Mouse (Mus musculus) liver, embryonic 12.5 days (tissue): ENCODE results near the gene Pde6g. TPM values are rescaled to one million over a fixed set of nuclear protein-coding genes. Genes with fewer than 3 reads are reported as not detected.

Experiments
- ATAC-seq: fragments of 200-750 bp; cut with Nextera tagmentation; 2 replicates; pipeline ENCODE4 v1.8.0; 2017; ENCODE audit warnings: moderate number of reproducible peaks, mild to moderate bottlenecking, moderate library complexity
- H3K27ac ChIP-seq: fragments of 300-500 bp; sonication (generic); 2 replicates; pipeline ENCODE4 v1.5.1; 2016; ENCODE audit warnings: mild to moderate bottlenecking
- H3K27me3 ChIP-seq: fragments of 300-500 bp; sonication (generic); replicated peaks from 2 replicates; pipeline ENCODE4 v1.6.1; 2016; ENCODE audit warnings: mild to moderate bottlenecking, moderate library complexity
- H3K36me3 ChIP-seq: fragments of 300-500 bp; sonication (generic); 2 replicates; pipeline ENCODE4 v1.6.1; 2016; ENCODE audit warnings: mild to moderate bottlenecking, moderate library complexity
- H3K4me1 ChIP-seq: fragments of 300-500 bp; sonication (generic); 2 replicates; pipeline ENCODE4 v1.6.1; 2016
- H3K4me2 ChIP-seq: fragments of 300-500 bp; sonication (generic); 2 replicates; pipeline ENCODE4 v1.6.1; 2016; ENCODE audit warnings: mild to moderate bottlenecking, moderate library complexity
- H3K4me3 ChIP-seq: fragments of 300-500 bp; sonication (generic); 2 replicates; pipeline ENCODE4 v1.5.1; 2016; ENCODE audit warnings: mild to moderate bottlenecking, moderate library complexity
- H3K9ac ChIP-seq: fragments of 300-500 bp; sonication (generic); 2 replicates; pipeline ENCODE4 v1.6.1; 2016; ENCODE audit warnings: mild to moderate bottlenecking, moderate library complexity
- H3K9me3 ChIP-seq: fragments of 300-500 bp; sonication (generic); replicated peaks from 2 replicates; pipeline ENCODE4 v1.6.1; 2016; ENCODE audit warnings: mild to moderate bottlenecking, moderate library complexity
- WGBS: fragments of 180-500 bp; shearing (Covaris S2); methylation state at CpG from one replicate; pipeline ENCODE4 v1.1.7; 2016; ENCODE audit not compliant: insufficient replicate concordance; 5-methylcytosine and 5-hydroxymethylcytosine counted together
- polyA plus RNA-seq: library from polyadenylated mRNA; unstranded; fragments of >200 nt; fragmentation: Nextera tagmentation; extraction: Ambion mirVana; gene quantifications from 2 replicates; pipeline ENCODE4 v1.2.1, GENCODE M21; 2016

Gene Pde6g
- polyA plus RNA-seq, 1 experiment from 2014 or later = 0.13 TPM

GRCm38 (mm10) chr11:120406445-120406844 is 46.9 kb downstream of the Pde6g start:
- Histone ChIP-seq H3K27ac (peak overlapping the region; percentile 68; the same call in 1 of the 2 replicates), H3K36me3 (peaks cover 100% of the 10 kb centered on the region), H3K9me3 (no peaks in the 10 kb centered on the region), H3K9ac (no peak overlapping the region), H3K27me3 (no peaks in the 10 kb centered on the region), H3K4me1 (peaks cover 40% of the 10 kb centered on the region), H3K4me3 (no peak overlapping the region), H3K4me2 (peak overlapping the region; percentile 32; the same call in 1 of the 2 replicates)
- ATAC-seq = no peak
- WGBS = 50% methylated on average over 1 of the region's 1 CpGs

GRCm38 (mm10) chr11:120405867-120406266 is 47.4 kb downstream of the Pde6g start:
- Histone ChIP-seq H3K4me2 (peak overlapping the region; percentile 32), H3K27ac (peak overlapping the region; percentile 68), H3K9ac (peak overlapping the region; percentile 17; the same call in 1 of the 2 replicates), H3K27me3 (no peaks in the 10 kb centered on the region), H3K4me3 (no peak overlapping the region), H3K4me1 (peaks cover 46% of the 10 kb centered on the region), H3K9me3 (no peaks in the 10 kb centered on the region), H3K36me3 (peaks cover 100% of the 10 kb centered on the region)
- peak; percentile 96 for ATAC-seq
- 14% methylated on average over 3 of the region's 3 CpGs for WGBS

- H3K36me3 ChIP-seq = peaks cover 100% of the 10 kb centered on the region
- no peak for ATAC-seq
- no peaks in the 10 kb centered on the region for H3K9me3 ChIP-seq
- peak overlapping the region; percentile 43; the same call in 1 of the 2 replicates for H3K27ac ChIP-seq
- H3K4me2 ChIP-seq = no peak overlapping the region
- peaks cover 55% of the 10 kb centered on the region for H3K4me1 ChIP-seq
- H3K9ac ChIP-seq = no peak overlapping the region
- 71% methylated on average over 1 of the region's 1 CpGs for WGBS
- no peaks in the 10 kb centered on the region for H3K27me3 ChIP-seq
- H3K4me3 ChIP-seq = no peak overlapping the region
Measured at GRCm38 (mm10) chr11:120404814-120405213, 48.5 kb downstream of the Pde6g start.

DNA sequence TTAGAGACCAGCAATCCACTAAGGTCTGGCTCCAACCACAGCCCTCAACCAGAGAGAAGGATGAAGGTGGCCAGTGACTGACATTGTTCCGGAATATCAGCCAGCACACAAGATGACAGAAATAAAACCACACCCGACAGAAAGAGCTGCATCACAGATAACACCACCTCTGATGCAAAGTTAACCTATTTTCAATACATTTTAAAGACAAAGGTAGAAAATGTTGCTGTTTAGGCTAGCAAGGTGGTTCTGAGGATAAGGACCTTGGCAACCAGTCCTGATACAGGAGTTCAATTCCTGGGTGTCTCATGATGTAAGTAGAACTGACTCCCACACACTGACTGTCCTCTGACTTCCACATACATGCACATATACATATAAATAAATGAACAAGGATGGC is 54.0 kb downstream of the Pde6g start:
- peak; percentile 76 for ATAC-seq
- WGBS = 31% methylated on average over 2 of the region's 2 CpGs
- H3K4me3 ChIP-seq = no peak overlapping the region
- peaks cover 33% of the 10 kb centered on the region for H3K4me1 ChIP-seq
- peak overlapping the region; percentile 28 for H3K4me2 ChIP-seq
- peak overlapping the region; percentile 65 for H3K27ac ChIP-seq
- no peaks in the 10 kb centered on the region for H3K27me3 ChIP-seq
- no peaks in the 10 kb centered on the region for H3K9me3 ChIP-seq
- peaks cover 96% of the 10 kb centered on the region for H3K36me3 ChIP-seq
- 0 out of 2 replicates have a peak overlapping the region, but pooled peaks have one; percentile 18 for H3K9ac ChIP-seq

Other genes starting within 250 kb of the Pde6g start
- gene Bahcc1, start 220.6 kb downstream of the Pde6g start, polyA plus RNA-seq = 3.0 and 3.5 TPM in 2 replicates
- gene Actg1, start 105.0 kb downstream of the Pde6g start, polyA plus RNA-seq = 952 and 1,008 TPM in 2 replicates
- 0.16 and 0.18 TPM in 2 replicates for gene Fscn2, start 92.0 kb downstream of the Pde6g start, polyA plus RNA-seq
- 12.8 and 13.1 TPM in 2 replicates for gene Faap100, start 74.7 kb downstream of the Pde6g start, polyA plus RNA-seq
- gene Nploc4, start 15.8 kb downstream of the Pde6g start, polyA plus RNA-seq = 44.9 and 46.3 TPM in 2 replicates
- not detected in 2 replicates for gene Tspan10, start 10.9 kb downstream of the Pde6g start, polyA plus RNA-seq
- gene Oxld1, start 4.6 kb upstream of the Pde6g start, polyA plus RNA-seq = 8.1 and 9.6 TPM in 2 replicates
- 31.3 and 32.3 TPM in 2 replicates for gene Ccdc137, start 4.6 kb upstream of the Pde6g start, polyA plus RNA-seq
- gene Arl16, start 14.1 kb upstream of the Pde6g start, polyA plus RNA-seq = 22.3 and 24.2 TPM in 2 replicates
- gene Mrpl12, start 31.1 kb upstream of the Pde6g start, polyA plus RNA-seq = 161 and 166 TPM in 2 replicates
- 47.0 and 54.9 TPM in 2 replicates for gene Slc25a10, start 38.3 kb upstream of the Pde6g start, polyA plus RNA-seq
- gene Gcgr, start 77.2 kb upstream of the Pde6g start, polyA plus RNA-seq = 8.5 and 9.6 TPM in 2 replicates
- gene Mcrip1, start 96.2 kb upstream of the Pde6g start, polyA plus RNA-seq = 60.4 and 61.8 TPM in 2 replicates
- gene Ppp1r27, start 97.6 kb upstream of the Pde6g start, polyA plus RNA-seq = not detected in 2 replicates
- gene P4hb, start 119.8 kb upstream of the Pde6g start, polyA plus RNA-seq = 443 and 468 TPM in 2 replicates
- 337 and 356 TPM in 2 replicates for gene Arhgdia, start 128.1 kb upstream of the Pde6g start, polyA plus RNA-seq
- 542 and 545 TPM in 2 replicates for gene Alyref, start 144.9 kb upstream of the Pde6g start, polyA plus RNA-seq
- gene Anapc11, start 144.9 kb upstream of the Pde6g start, polyA plus RNA-seq = 118 and 120 TPM in 2 replicates
- 5.0 and 6.6 TPM in 2 replicates for gene Npb, start 155.0 kb upstream of the Pde6g start, polyA plus RNA-seq
- 135 and 142 TPM in 2 replicates for gene Pcyt2, start 164.4 kb upstream of the Pde6g start, polyA plus RNA-seq
- 43.1 and 45.3 TPM in 2 replicates for gene Sirt7, start 171.7 kb upstream of the Pde6g start, polyA plus RNA-seq
- gene Mafg, start 180.1 kb upstream of the Pde6g start, polyA plus RNA-seq = 53.4 and 58.3 TPM in 2 replicates
- gene Pycr1, start 190.3 kb upstream of the Pde6g start, polyA plus RNA-seq = 11.0 and 11.3 TPM in 2 replicates
- 0.23 and 0.47 TPM in 2 replicates for gene Myadml2, start 194.7 kb upstream of the Pde6g start, polyA plus RNA-seq
- gene Notum, start 207.7 kb upstream of the Pde6g start, polyA plus RNA-seq = 0.31 and 0.38 TPM in 2 replicates
- gene Aspscr1, start 219.5 kb upstream of the Pde6g start, polyA plus RNA-seq = 65.1 and 65.2 TPM in 2 replicates